Mouse (Mus musculus) urinary bladder, postnatal 4 days (tissue): ENCODE measurements around the gene Mastl.

Experiments
- DNase-seq, 2 experiments: peaks; one replicate each; pipeline ENCODE4 v3.0.0; 2021 to 2022; ENCODE audit warnings: low spot score in 2 of 2

The Mastl gene

DNA sequence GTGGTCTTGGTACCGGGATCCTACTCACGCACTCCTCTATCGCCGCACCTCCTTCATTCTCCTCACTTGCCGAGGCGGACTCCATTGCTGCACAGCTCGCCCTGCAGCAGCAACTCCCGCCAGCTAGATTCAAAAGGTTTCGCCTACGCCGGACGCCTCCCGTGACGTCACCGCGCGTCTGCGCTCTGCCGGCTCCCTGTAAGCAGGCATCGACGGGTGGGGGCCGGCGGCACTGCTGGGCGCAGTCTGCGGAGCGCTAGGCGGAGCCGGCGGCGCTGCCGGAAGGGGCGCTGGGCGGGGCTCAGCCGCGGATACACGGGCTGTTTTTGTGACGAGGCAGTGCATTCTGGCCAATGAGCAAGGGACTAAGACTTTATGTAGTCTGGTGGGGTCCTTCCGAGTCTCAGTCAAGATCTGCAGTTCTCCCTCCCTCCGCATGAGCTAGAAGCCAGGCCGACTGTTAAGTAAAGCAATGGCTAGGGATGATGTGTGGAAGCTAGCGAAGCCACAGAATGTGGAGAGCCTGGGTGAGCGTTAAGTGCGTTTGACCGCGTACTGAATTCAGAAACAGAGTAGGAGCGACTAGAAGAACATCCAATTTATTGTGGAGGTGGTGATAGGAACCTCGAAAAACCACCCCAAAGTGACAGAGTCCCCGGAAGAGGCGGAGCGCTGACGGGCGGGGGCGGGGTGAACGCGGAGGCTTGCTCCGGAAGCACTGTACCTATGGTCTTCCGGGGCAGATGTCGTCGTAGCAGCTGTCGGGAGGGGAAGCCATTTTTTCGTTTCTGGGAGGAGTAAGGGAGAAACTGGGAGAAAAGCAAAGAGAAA lies at the start of gene Mastl, which contains the start of gene Yme1l1:
Mastl (minus strand) TSS at position 248 of the 831 bp plus-strand sequence.
Yme1l1 (plus strand) TSS at position 593 of the 831 bp plus-strand sequence.
- peak; percentile 96 to 98 for DNase-seq

DNA sequence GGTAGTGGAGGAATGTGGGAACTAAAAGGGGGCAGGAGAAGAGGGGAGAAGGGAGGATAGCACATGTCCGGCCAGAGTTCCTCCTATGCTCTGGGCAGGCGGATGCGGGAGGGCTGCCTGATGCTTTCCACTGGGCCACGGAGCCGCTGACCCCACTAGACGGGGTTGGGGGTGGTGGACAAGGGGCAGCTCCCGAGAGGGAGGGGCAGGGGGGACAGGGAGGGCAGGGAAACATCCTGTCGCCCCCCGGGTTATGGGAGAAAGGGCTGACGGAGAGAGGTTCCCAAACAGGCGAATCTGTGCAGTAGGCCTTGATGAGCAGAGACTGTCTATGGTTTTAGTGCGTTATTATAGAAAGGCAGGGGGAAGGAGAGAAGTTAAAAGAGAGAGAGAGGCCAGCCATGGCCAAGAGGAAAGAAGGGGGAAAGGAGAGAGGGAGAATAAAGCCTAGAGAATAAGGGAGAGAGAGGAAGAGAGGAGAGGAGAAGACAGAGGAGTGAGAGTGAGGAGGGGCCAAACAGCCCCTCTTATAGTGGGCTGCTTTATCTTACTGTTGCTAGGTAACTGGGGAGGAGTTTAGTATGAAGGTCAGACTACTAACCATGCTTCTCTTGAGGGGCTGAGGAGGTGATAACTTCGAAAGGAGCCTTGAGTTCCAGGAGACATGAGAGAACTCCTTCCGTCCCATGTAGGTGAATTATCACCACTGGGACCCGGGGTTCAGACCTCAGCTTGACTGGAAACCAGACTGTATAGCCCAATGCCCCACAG lies 47.3 kb upstream of the Mastl start:
- no peak for DNase-seq

GRCm38 (mm10) chr2:23201034-23201433 lies 45.2 kb upstream of the Mastl start:
- DNase-seq = no peak

DNA sequence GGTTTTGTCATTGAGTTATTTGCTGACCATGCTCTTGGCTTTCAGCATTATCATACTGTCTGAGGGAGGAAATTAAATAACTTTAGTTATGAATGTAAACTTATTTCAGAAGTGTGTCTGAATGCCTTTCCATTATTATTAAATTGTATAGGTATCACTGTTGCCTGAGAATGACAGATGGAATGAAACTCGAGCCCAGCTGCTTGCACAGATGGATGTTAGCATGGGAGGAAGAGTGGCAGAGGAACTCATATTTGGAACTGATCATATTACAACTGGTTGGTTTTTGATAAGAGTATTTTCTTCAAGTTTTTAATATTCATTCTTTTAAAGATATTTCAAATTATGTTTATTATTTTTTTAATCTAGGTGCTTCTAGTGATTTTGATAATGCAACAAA lies 38.5 kb upstream of the Mastl start:
- no peak for DNase-seq

DNA sequence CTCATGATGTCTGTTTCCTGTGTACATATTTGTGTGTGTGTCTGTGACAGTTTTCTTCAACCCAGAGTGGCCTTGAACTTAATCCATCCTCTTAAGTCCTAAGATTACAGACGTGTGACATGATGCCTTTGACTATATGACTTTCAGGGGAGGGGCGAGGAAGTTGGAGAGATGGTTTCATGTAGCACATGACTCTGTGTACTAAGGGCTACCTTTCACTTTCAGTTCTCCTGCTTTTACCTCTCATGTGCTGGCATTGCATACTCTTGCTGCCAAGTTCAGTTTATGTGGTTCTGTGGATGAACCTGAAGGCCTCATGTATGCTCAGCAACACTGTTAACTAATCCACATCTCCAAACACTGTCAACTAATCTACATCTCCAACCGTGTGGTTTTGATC lies 16.5 kb upstream of the Mastl start:
- DNase-seq = no peak

DNA sequence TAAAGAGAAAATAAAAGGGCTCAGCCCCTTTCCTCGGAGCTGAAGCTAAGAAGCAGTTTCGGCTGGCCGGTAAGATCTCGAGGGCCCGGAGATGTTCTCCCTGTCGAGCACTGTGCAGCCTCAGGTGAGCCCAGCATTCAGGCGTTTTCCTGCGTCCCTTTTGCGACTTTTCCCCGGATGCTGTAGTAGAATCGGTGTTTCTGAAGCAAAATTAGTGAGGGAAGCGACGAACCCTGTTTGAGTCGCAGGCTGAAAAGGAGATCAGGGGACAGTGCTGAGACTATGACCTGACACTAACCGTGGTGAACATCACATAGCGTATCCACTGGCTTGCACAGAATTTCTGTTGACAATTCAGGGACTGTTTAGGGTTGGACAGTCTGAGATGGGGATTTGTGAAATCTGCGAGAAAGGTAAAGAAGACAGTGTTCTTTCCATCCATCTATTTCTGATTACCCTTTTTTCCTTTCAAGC lies 821 bp upstream of the Mastl start:
- no peak for DNase-seq

GRCm38 (mm10) chr2:23155199-23155621 lies 614 bp downstream of the Mastl start:
- no peak for DNase-seq

DNA sequence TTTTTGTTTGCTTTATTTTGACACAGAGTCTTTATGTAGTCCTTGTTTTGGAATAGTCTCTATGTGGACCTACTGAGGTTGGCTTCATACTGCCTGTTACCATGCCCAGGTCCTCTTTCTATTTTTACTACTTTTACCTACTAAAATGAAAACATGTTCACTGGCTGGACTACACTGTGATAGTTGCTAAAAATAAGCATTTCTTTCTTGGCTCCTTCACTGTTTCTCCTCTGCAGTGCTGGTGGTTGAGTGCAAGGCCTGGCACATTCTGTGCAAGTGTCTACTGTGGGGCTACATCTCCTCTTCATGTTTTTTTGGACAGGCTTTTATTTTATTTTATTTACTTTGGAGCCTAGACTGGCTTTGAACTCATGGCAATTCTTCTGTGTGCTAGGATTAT lies 36.3 kb downstream of the Mastl start:
- DNase-seq = no peak

DNA sequence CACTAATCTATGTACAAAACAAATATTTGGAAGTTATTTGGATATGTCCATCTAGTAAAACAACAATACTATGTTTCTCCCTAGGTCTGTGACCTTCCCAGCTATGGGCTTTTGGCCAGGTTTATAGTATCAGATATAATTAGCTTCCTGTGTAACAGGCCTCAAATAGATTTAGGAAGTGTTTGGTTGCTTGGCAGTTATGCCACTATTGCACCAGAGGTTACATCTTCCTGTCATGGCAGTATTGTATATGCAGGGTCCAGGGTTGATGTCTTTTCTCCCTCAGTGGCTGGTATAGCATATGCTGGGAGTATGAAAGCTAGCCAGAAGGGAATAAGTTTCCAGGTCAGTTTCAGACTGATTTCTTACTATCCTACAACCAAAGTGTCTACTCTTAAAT lies 53.6 kb downstream of the Mastl start:
- no peak for DNase-seq

DNA sequence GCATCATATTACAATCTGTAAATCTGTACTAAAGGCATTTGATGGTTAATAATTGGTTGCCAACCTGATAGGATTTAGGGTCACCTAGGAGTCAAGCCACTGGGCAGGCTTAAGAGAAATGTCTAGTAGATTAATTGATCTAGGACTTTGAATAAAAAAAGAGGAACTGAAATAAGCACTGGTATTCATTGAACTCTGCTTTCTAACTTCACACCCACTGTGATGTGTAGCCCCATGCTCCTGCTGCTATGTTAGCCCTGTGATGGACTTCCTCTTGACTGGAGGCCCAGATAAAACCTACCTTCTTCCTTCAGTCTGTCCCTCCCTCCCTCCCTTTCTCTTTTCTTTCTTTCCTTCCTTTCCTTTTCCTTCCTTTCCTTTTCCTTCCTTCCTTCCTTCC lies 58.8 kb downstream of the Mastl start:
- no peak for DNase-seq

DNA sequence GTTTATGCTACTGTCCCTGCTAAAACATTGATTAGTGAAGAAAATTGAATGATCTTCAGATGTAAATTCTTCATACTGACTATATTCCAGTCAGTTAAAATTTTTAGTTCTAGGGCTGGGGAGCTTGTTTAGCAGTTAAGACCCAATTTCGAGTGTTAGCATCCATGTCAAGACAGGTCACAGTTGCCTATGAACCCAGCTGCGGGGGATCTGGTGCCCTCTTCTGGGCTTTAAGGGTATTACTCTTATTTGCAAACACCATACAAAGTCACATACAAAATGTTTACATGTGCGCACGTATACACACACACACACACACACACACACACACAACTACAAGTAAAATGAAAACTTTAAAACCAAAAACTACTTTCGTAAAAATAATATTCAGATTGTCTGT lies 63.6 kb downstream of the Mastl start:
- no peak for DNase-seq

DNA sequence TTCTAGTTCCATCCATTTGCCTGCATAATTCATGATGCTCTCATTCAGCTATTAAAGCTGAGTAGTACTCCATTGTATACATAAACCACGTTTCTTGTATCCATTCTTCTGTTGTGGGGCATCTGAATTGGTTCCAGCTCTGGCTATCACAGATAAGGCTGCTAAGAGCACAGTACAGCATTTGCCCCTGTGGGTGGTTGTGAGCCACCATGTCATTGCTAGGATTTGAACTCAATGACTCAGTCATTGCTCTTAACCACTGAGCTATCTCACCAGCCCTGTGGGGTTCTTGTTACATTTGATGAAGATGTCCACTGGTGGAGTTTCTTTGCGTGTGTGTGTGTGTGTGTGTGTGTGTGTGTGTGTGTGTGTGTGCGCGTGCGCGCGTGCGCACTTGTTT lies 71.3 kb downstream of the Mastl start:
- DNase-seq = no peak

DNA sequence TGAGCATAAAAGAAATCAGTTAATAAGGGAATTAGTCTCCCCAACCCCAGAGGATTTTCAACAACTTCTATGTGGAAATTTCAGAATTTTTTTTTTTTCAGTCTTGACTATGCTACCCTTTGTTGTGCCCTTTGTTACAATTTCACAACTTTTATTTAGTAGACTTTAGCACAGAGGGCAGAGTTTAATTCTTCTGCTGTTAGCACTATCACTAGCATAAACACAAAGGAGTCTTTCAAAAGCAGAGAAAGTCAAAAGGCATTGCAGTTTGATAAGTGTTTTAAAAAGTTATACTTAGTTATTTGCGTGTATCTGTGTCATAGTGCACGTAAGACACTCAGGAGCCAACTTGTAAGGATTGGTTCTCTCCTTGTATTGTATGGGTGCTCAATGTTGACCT lies 77.2 kb downstream of the Mastl start:
- DNase-seq = no peak

GRCm38 (mm10) chr2:23077693-23078092 lies 78.1 kb downstream of the Mastl start:
- no peak for DNase-seq

GRCm38 (mm10) chr2:23076783-23077182 lies 79.0 kb downstream of the Mastl start:
- no peak for DNase-seq

GRCm38 (mm10) chr2:23075846-23076245 lies 80.0 kb downstream of the Mastl start:
- DNase-seq = no peak

DNA sequence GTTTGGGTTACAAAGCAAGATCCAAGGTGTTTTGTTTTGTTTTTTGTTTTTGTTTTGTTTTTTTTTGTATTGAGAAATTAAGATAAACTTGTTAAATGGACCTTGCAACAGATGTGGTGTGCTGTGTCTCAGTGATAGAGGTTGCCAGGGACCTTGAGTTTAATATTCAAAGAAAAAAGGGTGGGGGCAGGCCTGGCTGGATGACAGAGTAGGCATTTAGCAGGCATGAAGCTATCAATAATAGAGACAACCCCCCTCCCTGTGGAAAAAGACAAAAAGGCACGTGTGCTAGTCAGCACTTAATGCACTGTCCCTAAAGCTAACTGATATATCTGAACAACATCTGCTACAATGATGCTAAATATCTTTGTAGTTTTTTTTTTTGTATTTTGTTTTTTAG lies 84.4 kb downstream of the Mastl start:
- no peak for DNase-seq

DNA sequence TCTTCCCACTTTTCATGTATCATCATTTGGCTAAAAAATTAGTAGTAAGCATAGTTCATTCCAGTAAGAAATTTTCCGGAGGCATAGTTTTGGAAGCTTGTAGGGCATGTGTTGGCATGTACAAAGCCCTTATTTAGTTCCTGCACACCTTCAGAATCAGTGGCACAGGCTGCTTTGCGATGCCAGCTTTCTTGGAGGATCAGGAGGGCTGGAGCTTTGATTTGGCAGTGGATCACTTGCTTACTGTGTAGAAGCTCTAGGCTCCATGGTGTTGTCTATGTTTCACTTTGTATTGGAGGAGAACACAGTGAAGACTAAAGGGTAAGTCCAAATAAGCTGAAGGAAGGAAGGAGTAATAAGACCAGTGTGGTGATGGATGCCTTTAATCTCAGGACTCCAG lies 85.3 kb downstream of the Mastl start:
- no peak for DNase-seq

GRCm38 (mm10) chr2:23068894-23069744 lies 86.7 kb downstream of the Mastl start:
- peak; percentile 92 to 94 for DNase-seq

GRCm38 (mm10) chr2:23068370-23068737 lies 87.5 kb downstream of the Mastl start:
- peak in 1 of 2 experiments; percentile 16 for DNase-seq

DNA sequence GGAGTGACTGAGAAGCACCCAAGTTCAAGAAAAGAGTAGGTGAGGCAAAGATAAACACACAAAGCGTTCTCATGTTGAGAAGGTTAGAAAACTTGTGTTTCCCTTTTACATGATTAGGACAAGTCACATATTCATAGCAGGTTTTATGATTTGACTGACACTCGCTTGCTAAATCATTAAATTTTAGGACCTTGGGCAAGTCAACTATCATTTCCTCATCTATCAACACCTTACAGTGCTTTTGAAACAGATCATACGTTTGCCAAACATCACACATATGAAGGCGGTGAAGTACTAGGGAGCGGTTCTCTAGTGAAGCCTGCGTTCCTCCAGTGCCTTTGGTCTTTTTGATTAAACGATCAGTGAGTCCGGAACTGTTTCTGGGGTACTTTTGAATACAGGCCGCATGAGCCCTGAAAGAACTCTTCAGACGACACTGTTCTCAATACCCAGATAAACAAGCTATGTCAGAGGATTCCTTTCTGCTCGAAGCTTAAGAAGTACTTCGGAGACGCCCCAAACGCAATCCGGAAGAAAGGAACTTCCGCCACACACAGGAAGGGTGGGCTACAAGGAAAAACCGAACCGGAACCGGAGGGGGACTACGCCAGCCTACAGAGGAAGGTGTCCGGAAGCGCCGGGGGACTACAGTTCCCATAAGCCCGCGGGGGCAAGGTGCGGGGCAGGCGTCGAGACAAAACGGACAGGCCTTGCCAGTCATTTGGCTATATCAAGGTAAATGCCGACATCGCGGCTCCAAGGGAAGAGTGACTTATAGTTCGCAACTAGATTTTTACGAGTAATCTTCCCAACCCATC lies 88.1 kb downstream of the Mastl start, which contains the start of gene Acbd5:
Acbd5 (plus strand) TSS at position 616 of the 818 bp plus-strand sequence.
- DNase-seq = peak; percentile 92 to 94
